Mouse (Mus musculus): ENCODE measurements around the gene Bcor. TPM values are rescaled to one million over a fixed set of nuclear protein-coding genes. Genes with fewer than 3 reads are reported as not detected.

Gene Bcor
- total and polyA plus RNA-seq, 3 experiments: 44.6 to 88.7 (median 61.6) TPM

GRCm38 (mm10) chrX:12005181-12006030 is 154.7 kb downstream of the Bcor start (continued):
- TF ChIP-seq MAZ (IDR thresholded peaks at IDR 0.05; ENCODE audit: low read depth, low read length) (peak; percentile 66; the same call in 1 of the 2 replicates), POLR2AphosphoS5 (IDR thresholded peaks at IDR 0.05; ENCODE audit: borderline replicate concordance, low read depth, low read length) (peak; percentile 13; the same call in 1 of the 2 replicates), ZKSCAN1 (IDR thresholded peaks at IDR 0.05; ENCODE audit: low read depth, low read length) (no peak), RAD21 (IDR thresholded peaks at IDR 0.05; ENCODE audit: low read depth, low read length) (no peak), TAL1 (IDR thresholded peaks at IDR 0.05; ENCODE audit: low read length) (peak; percentile 26; the same call in 1 of the 2 replicates), MXI1 (IDR thresholded peaks at IDR 0.05; ENCODE audit: low read depth, low read length) (no peak), POLR2AphosphoS2 (IDR thresholded peaks at IDR 0.05; ENCODE audit: low read length) (no peak; the same call in 1 of the 2 replicates)

GRCm38 (mm10) chrX:12004416-12004815 is 155.7 kb downstream of the Bcor start:
- no peaks in the 10 kb centered on the region for H3K27me3 ChIP-seq (ENCODE audit: control insufficient read depth in 1 of 2, insufficient read depth in 2 of 2, low read length in 2 of 2)
- H3K9ac ChIP-seq (ENCODE audit: control insufficient read depth, low read depth, low read length, poor library complexity, severe bottlenecking): peak overlapping the region; percentile 94
- no peak for TF ChIP-seq MYB (IDR thresholded peaks at IDR 0.05; ENCODE audit: low read depth, low read length)
- TF ChIP-seq MAFK (IDR thresholded peaks at IDR 0.05; ENCODE audit: borderline replicate concordance, low read depth, low read length): no peak
- no peak for TF ChIP-seq GATA1 (IDR thresholded peaks at IDR 0.05; ENCODE audit: low read depth, low read length)
- TF ChIP-seq MXI1 (IDR thresholded peaks at IDR 0.05; ENCODE audit: low read depth, low read length): peak; percentile 27; the same call in 1 of the 2 replicates
- TF ChIP-seq CHD2 (IDR thresholded peaks at IDR 0.05; ENCODE audit: low read length): no peak
- H3K4me3 ChIP-seq (ENCODE audit: control insufficient read depth in 1 of 2, insufficient read depth in 1 of 2, low read depth in 2 of 2, low read length in 2 of 2): peak overlapping the region; percentile 69 to 78
- H3K36me3 ChIP-seq (ENCODE audit: control insufficient read depth in 1 of 2, insufficient read depth in 2 of 2, low read length in 2 of 2): peaks cover 0 to 24% of the 10 kb centered on the region in 2 experiments; a peak in 2 of 4 replicates
- peaks cover 13% of the 10 kb centered on the region; the same call in 1 of the 2 replicates for H3K79me2 ChIP-seq (ENCODE audit: control insufficient read depth, insufficient read depth, low read length, poor library complexity)
- no peaks in the 10 kb centered on the region for H3K9me3 ChIP-seq (replicated peaks; ENCODE audit: insufficient read depth, low read length)
- H3K4me1 ChIP-seq (ENCODE audit: control insufficient read depth in 1 of 2, insufficient read depth in 2 of 2, low read length in 2 of 2): peaks cover 20 to 35% of the 10 kb centered on the region in 2 experiments
- peak; percentile 67 for DNase-seq (ENCODE audit: low read depth, low spot score)
- peak overlapping the region; percentile 98 for H3K27ac ChIP-seq (ENCODE audit: control insufficient read depth, low read depth, low read length)

GRCm38 (mm10) chrX:12003947-12004346 is 156.2 kb downstream of the Bcor start:
- no peak; a peak in 1 of 4 replicates for TF ChIP-seq POLR2A (IDR thresholded peaks at IDR 0.05; ENCODE audit: control insufficient read depth in 1 of 2, insufficient read depth in 1 of 2, low read depth in 1 of 2, low read length in 2 of 2, poor library complexity in 1 of 2)
- TF ChIP-seq SIN3A (IDR thresholded peaks at IDR 0.05; ENCODE audit: low read length): peak; percentile 15
- peak in 1 of 2 experiments; percentile 3; a peak in 2 of 4 replicates for TF ChIP-seq EP300 (IDR thresholded peaks at IDR 0.05; ENCODE audit: low read depth in 1 of 2, low read length in 2 of 2)
- TF ChIP-seq ZNF384 (IDR thresholded peaks at IDR 0.05; ENCODE audit: low read depth, low read length): peak; percentile 52; the same call in 1 of the 2 replicates
- Histone ChIP-seq H3K79me2 (ENCODE audit: control insufficient read depth, insufficient read depth, low read length, poor library complexity) (peaks cover 16% of the 10 kb centered on the region; the same call in 1 of the 2 replicates), H3K27me3 (ENCODE audit: control insufficient read depth in 1 of 2, insufficient read depth in 2 of 2, low read length in 2 of 2) (no peaks in the 10 kb centered on the region), H3K9ac (ENCODE audit: control insufficient read depth, low read depth, low read length, poor library complexity, severe bottlenecking) (peak overlapping the region; percentile 94), H3K4me1 (ENCODE audit: control insufficient read depth in 1 of 2, insufficient read depth in 2 of 2, low read length in 2 of 2) (peaks cover 20 to 35% of the 10 kb centered on the region in 2 experiments), H3K4me3 (ENCODE audit: control insufficient read depth in 1 of 2, insufficient read depth in 1 of 2, low read depth in 2 of 2, low read length in 2 of 2) (peak overlapping the region; percentile 69 to 78), H3K9me3 (replicated peaks; ENCODE audit: insufficient read depth, low read length) (no peaks in the 10 kb centered on the region), H3K36me3 (ENCODE audit: control insufficient read depth in 1 of 2, insufficient read depth in 2 of 2, low read length in 2 of 2) (peaks cover 0 to 24% of the 10 kb centered on the region in 2 experiments; a peak in 2 of 4 replicates), H3K27ac (ENCODE audit: control insufficient read depth, low read depth, low read length) (peak overlapping the region; percentile 98)
- peak; percentile 76 for DNase-seq (ENCODE audit: low read depth, low spot score)
